Mouse (Mus musculus) inflammation-experienced regulatory T-cells, adult 6 months (primary cell): ENCODE results near the gene Atp6v1a. TPM values are rescaled to one million over a fixed set of nuclear protein-coding genes. Genes with fewer than 3 reads are reported as not detected.

Experiments
- ATAC-seq: one replicate; pipeline ENCODE4 v1.8.0; 2017
- polyA plus RNA-seq, 3 experiments: library from polyadenylated mRNA; unstranded; fragments of 100-300 nt; shearing (Covaris generic); gene quantifications; one replicate each; pipeline ENCODE4 v1.2.1; 2017

Gene Atp6v1a
- polyA plus RNA-seq, 3 experiments from 2014 or later: 31.2 to 43.0 (median 36.4) TPM

DNA sequence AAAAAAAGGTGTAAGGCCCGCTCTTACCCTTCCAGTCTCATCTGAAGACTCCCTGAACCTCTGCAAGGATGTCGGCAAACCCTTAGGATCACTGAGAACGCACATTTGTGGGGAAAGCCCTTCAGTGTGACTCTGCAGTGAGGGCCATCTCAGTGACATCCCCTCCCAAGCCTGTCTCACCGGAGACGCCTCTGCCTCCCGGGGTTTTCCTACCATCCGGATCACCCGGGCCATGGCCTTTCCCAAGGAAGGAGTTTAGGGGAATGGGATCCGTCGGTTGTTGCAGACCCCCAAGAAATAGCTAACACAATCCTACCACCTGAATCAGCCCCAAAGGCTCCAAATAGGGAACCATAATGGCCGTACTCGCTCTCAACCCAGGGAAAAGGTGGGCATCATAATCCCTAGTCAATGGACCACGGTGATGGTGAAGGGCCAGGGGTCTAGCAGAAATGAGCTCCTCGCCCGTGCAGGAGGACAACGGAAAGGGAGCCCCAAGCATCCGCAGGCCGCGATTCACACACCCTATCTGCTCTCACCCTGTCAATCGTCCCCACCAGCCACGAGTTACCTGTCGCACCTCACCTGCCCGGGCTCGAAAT, 1.0 kb downstream of the Atp6v1a start:
- no peak for ATAC-seq

DNA sequence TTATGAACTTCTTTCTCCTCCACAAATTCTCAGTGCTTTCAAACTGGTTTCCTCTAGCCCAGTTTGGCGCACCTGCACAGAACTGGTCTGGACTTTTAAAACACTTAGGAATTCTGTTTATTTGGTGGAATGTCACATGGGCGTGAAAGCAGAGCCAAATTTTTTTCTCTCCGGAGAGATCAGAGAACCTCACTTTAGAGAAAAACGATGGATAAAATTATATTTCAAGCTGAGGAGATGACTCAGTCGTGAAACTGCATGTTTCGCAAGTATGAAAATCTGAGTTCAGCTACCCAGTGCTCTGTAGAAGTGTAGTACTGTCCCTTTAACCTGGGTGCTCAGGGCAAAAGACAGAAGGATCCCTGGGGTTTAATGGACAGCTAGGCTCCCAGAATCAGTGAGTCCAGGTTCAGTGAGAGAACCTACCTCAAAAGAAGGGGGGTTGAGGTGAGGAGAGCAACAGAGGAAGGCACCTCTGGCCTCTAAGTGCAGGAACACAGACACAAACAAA, 2.9 kb downstream of the Atp6v1a start:
- no peak for ATAC-seq

DNA sequence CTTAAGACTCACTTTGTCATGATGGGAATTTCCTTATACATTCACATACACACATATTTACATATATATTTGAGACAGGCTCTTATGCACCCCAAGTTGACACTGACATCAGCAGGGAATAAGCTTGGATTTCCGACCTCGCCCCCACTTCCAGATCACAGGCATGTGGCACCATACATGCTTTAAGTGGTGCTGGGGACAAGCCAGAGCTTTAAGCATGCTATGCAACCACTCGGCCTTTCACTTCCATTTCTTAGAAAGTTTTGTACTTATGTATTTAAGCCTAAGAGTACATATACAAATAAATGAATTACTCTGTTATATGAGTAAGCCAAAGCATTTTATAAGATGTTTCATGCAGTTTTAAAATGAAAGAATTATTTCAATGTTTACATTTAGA, 6.3 kb downstream of the Atp6v1a start:
- ATAC-seq: no peak

DNA sequence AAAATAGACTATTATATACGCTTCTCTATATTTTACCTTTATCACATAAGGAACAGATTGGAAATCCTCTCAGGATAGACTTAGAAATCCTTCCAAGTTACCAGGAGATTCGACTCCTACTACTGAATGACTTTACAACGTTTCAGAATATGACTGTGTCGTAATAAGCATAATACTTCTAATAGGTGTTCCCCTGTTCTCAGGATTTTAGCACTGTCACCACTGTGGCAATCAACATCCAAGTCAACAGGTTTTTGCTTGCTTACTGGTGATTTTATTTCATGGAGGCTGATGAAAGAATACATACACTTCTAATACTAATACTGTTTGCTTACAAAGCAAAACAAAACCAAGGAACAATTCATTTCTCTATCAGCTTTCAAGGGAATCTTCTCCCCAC, 7.2 kb downstream of the Atp6v1a start:
- ATAC-seq: no peak

DNA sequence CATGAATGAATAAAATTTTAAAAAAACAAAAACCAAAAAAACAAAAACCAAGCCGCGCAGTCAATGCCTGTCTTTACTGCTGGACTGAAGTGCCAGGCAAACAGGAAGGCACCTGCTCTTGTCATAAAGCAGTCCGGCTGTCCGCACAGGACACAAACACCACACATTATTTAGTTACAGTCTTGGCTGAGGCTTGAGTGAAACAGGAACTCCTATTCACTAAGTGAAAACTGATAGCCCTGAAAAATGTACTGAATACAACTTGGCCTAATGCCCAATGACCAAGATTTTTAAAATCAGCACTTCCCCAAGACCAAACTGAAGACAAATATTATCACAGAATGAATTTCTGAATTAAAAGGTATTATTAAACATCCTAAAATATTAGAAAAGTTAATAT, 13.1 kb downstream of the Atp6v1a start:
- no peak for ATAC-seq

DNA sequence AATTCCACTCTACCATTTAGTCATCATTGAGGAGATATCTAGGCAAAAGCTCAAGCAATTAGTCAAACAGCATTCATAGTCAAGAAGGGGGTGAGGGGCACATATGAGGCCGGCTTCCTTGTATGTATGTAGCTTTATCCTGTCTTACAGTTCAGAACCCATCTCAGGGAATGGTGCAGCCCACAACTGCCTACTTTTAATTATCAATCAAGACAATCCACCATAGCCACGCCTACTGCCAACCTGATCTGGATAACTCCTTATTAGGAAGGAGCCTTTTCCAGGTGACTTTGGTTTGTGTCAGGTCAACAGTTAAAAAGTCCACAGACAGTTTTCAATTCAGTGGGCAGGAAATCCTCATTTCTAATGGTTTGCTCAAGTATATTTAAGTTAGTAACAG, 14.1 kb downstream of the Atp6v1a start:
- ATAC-seq: no peak

DNA sequence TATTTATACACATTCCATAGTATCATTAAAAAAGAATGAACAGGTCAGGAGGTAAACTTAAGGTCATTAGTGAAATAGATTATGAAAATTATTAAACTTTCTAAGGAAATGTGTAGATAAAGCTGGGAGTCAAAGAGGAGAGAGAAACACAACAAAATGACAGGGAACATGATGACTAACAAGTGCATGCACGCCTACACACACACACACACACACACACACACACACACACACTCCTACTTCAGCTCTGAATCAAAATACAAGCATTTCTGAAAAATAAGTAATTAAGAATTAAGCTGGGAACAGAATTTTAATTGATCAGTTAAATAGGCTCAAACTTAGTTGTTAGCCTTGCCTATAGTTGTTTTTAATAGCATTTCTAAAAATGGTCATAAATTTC, 14.8 kb downstream of the Atp6v1a start:
- no peak for ATAC-seq

DNA sequence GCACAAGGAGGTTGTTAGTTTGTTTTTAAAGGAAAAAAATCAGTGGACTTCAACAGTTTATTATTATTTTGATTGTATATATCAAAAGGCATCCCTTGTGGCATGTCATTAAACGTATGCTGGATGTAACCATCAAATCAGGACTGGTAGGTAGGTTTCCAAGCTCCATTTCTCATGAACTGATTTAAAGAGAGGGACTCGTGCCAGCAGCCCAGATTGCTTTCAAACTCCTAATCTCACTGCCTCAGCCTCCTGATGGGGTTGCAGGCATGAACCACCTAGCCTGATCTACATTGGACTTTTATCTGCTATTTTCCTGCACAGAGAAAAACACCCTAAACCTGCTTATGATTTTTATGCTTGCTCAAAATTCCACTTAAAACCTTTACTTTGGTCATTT, 15.7 kb downstream of the Atp6v1a start:
- no peak for ATAC-seq

DNA sequence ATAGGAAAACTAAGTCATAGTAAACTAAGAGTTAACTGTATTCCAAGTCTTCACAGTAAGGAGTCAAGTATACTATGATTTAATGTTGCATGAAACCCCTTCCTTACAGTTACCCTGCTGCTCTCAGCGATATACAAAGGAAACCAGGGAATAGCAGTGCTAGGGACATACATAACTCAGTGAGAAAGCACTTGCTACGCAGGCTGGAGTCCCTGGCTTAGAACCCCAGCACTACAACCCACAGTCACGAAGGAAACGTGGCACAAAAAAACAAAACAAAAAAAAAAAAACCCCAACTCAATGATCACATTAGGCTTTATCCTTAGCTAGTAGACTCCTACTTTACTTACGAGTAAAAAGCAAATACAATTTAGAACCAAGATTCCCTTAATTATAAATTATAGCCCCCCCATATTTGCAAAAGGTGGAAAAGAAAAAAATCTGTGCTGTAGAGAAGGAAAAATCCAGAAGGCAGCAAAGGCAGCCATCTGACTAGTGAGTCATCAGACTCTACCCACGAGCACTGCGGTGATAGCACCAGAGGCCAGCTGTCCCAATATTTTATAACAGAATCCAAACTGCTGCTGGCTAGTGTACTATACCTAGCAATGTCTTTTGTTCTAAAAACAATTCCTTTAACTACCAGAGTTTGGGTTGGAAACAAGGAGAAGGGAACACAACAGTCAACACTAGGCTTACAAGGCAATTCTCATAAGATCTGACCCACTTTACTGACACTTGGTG, 16.4 kb downstream of the Atp6v1a start:
- ATAC-seq: no peak

DNA sequence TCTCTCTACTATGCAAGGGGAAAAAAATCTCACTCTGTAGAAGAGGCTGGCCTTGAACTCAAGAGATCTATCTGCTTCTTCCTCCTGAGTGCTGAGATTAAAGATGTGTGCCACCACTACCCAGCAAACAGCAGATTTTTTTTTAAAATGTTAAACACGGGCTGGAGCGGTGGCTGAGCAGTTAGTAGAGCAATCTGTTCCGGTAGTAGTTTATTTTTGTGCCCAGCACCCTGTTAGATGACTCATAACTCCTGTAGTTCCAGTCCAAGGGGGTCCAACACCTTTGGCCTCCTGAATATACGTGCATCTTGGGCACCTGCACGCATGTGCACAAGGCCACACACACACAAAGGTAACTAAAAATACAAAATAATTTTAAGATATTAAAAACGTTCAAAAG, 16.9 kb downstream of the Atp6v1a start:
- no peak for ATAC-seq

DNA sequence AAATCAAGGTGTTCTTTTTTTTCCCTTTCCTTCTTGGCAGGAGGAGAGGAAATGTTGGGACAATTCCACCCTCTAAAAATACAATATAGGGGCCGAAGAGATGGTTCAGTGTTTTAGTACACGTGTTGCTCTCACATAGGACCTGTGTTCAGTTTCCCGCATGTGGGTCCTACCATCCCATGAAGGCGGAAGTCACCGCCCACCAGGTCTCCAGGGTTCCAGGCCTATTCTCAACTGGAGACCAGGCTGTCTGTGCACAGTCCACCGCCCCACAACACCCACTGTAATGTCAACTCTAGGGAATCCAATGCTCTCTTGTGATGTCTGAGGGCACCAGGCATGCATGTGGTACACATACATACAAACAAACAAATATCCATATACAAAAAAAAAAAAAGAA, 17.4 kb downstream of the Atp6v1a start:
- no peak for ATAC-seq

DNA sequence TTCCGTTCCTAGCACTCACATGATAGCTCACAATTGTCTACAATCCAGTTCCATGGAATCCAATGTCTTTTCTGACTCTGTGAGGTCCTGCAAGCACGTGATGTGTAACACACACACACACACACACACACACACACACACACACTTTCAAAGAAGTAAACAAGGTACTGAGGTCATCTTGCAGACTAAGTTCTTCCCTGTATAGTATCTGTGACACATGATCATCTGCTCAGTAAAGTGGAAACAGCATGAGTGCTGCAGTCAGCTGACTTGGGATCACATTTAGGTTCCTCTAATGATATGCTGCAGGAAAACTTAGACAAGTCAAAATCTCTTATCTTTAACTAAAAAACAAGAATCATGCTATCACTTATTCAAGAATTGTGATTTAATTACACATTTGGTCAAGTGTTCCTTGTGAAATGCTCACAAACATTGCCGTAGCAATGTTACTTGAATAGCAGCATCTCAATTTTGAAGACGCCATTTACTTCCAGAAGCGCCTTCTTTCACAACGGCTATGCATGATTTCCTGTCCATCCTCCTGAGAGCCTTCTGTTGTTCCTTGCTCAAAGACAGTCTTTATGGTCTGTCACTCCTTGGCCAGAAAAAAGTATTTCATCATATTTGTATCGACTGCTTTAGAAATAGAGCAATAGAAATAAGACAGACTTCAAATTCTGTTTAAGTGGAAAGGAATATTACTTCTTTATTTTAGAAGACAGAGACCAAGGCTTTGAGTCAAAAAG, 19.6 kb downstream of the Atp6v1a start:
- ATAC-seq: no peak

DNA sequence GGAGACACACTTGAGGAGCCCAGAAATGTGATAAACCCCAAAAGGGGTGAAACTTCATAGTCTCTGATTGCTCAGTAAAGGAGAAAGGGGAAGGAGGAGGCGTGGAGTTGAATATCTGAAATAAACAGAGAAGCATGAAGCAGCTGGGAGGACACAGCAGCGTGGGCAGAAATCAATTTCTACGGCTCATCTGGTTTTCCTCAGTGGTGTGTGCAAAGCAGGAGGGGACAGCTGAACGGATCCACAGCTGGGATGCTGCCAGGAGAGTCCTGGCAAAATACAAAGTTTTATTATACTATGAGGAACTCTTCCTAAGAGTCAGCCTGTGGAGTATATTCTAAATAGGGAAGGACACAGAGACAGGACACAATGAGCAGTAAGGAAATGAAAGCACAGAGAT, 30.5 kb downstream of the Atp6v1a start:
- no peak for ATAC-seq

DNA sequence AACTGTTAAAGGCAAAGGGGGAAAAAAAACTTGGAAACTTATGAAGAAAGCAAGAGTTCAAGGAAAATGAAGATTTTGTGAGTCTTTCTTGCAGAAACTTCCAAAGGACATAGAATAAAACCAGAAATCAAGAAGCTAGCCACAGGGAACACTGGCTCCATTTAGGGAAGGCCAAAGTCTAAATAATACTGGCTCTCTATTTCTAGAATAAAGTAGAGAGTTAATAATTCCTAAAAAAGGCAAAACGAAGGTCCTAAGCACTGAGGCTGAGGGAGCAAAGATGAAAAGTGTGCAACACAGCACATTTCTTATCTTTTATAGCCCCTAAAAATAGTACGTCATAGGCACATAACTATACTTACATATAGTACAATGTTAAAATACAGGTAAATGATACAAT, 34.3 kb downstream of the Atp6v1a start:
- no peak for ATAC-seq

DNA sequence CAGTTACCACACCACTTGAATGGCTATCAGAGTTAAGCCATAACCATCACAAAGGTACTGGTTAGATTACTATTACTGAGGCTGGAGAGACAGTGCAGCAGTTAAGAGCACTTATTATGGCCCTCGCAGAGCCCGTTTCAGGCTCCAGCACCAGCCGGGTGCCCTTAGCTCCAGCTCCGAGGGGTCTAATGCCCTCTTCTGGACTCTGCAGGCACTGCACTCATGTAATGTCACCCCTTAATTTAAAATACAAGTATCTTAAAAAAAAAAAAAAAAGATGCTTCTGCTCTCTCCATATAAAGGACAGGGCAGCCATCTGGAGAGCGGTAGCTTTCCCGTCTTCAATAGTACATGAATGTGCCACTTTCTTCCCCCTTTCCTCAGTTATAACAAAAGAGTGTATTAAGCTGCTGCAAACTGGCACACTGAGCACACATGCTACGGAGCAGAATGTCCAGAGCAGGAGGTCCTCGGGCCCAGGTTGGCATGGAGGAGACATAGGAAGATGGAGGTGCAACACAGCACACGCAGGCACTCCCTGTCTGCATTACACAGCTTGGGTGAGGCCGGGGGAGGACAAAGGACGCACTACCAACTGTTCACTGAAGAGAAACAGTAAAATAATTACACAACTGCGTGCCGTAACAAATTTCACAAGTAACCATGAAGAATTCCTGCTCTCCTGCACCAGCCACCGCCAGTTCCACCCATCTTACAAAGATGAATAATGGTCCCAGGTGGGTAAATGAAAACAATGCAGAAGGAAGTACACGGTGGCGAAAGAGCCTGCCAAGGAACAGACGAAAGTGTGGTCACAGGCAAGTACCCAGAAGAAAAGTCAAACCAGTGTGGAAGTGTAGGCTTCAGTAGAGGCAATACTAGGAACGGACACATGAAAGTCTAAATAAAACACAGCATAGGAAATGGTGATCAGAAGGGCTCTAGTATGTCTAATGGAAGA, 35.4 kb downstream of the Atp6v1a start:
- ATAC-seq: no peak

DNA sequence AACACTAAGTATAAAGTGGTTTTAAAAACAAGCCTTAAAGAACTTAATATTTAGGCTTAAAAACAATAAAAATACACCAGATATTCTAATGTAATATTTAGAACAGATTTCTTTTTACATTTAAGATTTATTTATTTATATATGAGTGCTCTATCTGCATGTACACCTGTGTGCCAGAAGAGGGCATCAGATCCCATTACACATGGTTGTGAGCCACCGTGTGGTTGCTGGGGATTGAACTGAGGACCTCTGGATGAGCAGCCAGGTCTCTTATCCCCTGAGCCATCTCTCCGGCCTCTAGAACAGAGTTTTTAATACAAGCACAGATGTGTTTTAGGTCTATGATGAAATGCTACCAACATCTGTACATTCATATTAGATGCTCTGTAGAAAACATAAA, 36.6 kb downstream of the Atp6v1a start:
- ATAC-seq: no peak

DNA sequence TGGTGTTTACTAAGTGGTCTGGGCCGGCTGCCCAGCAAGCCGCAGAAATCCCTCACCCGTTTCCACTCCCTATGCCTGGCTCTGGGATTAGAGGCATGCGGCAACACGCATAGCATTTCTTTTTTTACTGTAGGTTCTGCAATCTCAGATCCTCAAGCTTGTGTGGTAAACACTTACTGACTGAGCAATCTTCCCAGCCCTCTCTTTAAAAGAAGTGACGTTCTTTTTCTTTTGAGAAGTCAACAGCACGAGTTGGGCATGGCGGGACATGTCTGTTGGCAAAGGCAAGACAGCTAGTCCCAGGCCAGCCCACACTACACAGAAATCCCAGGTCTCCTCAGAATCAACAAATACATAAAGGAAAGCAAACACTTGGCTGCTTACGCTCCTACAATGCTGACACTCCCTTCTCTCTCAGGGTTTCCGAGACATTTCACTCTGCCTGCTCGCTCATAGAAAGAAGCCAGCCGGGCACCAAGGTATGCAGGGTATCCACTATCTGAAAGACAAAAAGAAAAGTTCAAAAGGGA, 38.3 kb downstream of the Atp6v1a start:
- ATAC-seq: no peak

DNA sequence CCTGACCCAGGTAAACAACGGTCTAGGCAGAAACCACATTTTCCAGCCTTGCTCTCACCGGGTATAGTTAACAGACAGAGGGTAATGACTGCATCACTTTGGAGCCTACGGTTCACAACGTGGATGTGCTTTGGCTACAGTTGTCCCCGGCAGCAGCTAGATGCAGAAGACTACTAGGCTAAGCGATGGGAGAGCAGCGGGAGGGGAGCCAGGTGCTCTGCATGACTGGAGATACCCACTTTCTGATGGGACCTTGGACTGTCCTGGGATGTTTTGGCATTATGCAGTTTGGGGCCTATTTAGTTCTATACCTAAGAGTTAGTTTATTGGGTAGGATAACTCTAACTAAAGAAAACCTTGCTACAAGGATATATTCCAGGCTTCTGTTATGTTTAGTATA, 40.1 kb downstream of the Atp6v1a start:
- no peak for ATAC-seq

DNA sequence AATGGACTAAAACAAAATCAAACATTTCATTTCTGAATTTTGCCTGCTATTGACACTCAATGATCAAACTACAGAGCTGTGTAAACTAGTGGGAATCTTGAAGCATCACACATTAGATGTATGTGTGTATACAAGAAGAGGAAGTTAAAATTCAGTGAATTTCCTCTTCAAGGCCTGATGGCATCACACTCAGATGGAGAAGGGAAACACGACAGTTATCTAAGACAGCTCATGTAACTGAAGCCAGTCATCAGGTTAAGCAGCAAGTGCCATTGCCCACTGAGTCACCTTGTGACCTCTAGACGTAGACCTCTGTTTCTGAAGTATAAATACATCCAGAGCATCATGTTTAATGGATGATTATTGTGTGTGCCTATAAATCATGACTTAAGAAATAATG, 51.9 kb downstream of the Atp6v1a start:
- ATAC-seq: no peak

DNA sequence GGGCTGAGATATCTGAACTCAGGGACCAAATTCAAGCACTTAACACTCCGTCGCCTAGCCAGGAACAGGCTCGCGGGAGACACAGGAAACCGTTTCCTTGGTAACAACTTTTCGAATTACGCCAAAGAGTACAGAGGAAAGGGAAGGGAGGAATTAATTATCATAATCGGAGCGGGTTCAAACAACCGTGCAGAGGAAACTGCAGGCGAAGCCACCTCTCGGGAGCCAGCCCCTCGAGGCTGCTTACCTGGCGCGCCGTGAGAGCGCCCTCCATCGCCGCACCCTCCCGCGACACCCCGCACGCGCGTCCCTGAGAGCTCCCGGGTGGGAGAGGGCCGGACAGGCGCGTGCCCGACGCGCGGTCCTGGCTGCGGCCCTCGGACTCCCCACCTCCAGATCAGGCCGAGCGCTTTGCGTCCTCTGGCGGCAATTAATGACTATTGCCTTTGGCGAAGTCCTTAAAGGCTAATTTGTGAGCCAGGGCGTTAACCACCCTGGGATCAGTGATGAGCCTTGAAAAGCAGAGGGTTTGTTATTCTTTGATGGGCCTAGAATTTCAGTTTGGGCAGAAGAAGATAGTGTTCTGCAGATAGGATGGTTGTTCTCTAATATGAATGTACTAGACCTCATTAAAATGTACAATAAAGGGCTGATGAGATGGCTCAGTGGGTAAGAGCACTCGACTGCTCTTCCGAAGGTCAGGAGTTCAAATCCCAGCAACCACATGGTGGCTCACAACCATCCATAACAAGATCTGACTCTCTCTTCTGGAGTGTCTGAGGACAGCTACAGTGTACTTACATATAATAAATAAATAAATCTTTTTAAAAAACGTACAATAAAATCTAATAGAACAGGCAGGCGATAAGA, 76.2 kb downstream of the Atp6v1a start, which contains the start of gene Gramd1c:
Gene Gramd1c, minus strand, starts transcription at position 321 of the 870 bp plus-strand sequence.
- ATAC-seq: peak; percentile 70

DNA sequence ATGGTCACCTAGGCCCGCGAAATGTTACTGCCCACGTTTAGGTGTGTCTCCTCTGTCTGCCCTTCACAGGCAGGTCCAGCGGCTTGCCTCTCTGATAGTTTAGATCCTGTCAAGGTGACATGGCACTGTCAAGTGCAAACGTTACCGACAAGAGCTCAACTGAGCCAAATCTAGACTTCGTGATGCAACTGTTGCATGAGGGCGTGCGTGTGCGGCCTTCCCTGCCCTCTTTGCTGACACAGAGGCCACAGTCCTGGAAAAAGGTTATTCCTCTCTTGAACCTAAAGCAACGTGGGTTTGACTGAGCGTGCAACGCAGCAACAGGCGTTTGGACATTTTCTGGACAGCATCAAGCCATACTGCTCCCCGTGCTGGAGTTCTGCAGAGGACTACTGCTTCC, 78.2 kb downstream of the Atp6v1a start:
- no peak for ATAC-seq
